Mouse (Mus musculus): ENCODE results near the gene Fgf13.

Gene Fgf13

GRCm38 (mm10) chrX:59567695-59568431 is at the start of gene Fgf13:
Gene Fgf13 (minus strand): TSS chrX:59568071.
- peak; percentile 8 to 11 for DNase-seq (ENCODE audit: low spot score in 2 of 2)

DNA sequence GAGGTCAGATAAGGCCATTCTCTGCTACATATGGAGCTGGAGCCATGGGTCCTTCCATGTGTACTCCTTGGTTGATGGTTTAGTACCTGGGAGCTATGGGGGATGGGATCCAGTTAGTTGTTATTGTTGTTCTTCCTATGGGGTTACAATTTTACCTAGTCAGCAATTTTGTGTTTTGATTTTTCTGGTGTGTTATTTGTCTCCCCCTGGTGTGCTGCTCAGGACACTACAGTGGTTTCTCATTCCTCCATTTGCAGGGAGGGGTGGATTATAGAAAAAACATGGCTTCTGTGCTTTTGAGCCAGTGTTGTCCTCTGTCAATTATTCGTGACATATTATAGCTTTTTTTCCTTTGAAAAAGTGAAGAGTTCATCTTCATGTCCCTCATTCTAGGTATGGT is 38.7 kb upstream of the Fgf13 start:
- DNase-seq (ENCODE audit: low spot score in 2 of 2): no peak

DNA sequence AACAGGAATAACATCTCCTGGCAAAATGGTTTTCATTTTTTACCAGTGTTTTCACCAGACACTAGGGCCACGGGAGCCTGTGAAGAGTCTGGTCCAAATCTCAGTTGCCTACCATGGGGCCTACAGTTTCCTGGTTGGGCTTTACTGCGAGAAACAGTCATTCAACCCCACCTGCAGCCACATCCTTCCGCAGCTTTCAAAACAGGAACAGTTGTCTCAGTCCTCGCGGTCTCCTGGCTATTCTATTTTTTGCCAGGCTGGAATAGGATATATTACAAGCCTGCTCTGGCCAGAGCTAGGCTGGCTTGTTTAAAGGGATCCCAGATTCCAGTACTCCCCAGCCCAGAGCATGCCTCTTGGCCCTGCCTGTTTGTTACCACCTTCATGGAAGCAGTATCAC is 21.2 kb upstream of the Fgf13 start:
- no peak for DNase-seq (ENCODE audit: low spot score in 2 of 2)

- no peak for DNase-seq (ENCODE audit: low spot score in 2 of 2)
These were observed 17.8 kb upstream of the Fgf13 start for GRCm38 (mm10) chrX:59585508-59586186.

DNA sequence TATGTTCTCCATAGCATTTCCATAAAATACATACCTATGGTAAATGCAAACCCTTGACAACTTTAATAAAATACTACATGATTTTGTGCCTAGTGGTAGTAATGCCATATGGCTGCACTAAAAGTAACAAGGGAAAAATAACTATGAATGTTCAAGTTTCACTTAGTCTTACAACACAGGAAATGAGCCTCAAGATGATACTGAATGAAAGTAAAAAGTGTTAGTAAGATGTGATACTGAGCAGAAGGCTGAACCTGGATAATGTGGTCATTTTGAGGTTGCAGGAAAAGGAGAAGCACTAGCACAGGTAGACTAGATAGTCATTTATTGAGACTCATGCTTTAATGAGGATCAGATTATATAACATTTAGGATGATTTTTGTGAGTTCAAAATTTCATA is 16.2 kb upstream of the Fgf13 start:
- DNase-seq (ENCODE audit: low spot score in 2 of 2): no peak

DNA sequence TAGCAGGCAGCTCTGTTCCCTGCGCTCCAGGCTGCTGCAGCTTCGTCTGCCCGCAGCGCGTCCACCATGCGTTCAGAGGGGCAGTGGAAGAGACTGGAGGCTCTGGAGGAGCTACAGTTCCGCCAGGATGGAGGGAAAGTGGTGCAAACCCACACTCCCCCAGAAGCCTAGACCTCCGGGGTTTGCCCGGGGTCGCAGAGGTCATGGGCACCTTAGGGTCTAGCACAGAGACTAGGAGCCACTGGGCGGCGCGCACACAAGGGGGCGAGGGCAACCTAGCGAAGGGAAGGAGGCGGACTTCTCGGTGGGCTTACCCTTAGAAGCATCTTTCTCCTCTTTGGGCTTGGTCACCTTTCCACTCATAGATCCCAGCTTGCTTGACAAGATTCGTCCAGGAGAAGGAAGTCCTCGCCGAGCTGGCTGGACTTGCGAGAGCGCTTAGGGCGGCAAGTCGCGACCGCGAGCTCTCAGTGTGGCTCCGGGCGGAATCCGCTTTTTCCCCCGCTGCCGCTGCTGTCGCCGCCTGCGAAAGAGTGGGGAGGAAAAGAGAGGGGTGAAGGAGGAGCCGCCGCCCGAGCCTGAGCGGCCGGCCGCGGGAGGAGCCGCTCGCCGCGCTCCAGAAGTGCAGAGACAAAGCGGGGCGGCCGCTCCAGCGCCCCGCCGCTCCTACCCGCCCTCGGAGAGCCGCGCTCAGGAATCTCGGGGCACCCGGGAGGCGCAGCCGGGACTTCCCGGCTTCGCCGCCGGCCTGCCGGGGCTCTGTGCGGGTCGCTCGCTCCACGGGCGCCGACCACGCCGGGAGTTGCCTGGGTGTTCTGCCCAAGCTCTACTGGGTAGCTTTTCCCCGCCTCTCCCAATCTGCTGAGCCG is 811 bp downstream of the Fgf13 start:
- DNase-seq (ENCODE audit: low spot score in 2 of 2): peak; percentile 5 to 17

DNA sequence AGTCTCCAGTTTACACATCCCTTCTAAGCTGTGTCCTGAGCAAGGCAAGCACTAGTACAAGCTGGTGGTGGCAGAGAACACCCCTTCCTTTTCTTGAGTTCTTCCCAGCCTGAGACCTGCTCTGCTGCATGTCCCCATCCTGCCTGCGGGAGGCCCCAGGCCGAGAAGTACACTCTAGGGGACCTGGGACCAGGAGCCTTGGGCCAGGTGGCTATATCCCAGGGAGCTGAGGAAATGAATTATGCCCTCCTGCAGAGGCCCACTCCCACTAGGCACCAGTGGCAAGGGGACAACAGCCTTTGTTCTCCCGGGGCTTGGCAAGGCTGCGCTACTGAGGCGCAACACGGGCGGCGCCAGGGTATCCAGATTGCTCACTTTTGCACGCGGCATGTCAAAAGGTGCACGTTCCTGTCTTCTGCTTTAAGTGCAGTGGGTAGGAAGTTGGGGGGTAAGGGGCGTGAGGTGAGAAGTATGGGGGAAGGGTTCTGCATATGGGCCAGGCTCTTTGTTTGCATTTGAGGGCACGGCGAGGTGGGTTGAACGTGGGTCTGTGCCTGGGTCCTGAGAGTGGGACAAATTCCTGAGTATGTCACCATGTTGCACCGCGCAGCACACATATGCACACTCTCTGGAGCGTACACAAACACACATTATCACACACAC is 1.7 kb downstream of the Fgf13 start:
- peak in 1 of 2 experiments; percentile 7 for DNase-seq (ENCODE audit: low spot score in 2 of 2)

- DNase-seq (ENCODE audit: low spot score in 2 of 2): no peak
These were observed 19.9 kb downstream of the Fgf13 start for GRCm38 (mm10) chrX:59547931-59548330.

GRCm38 (mm10) chrX:59508273-59508672 is 59.6 kb downstream of the Fgf13 start:
- no peak for DNase-seq (ENCODE audit: low spot score in 2 of 2)

- no peak for DNase-seq (ENCODE audit: low spot score in 2 of 2)
These were observed 74.5 kb downstream of the Fgf13 start for GRCm38 (mm10) chrX:59493388-59493787.

DNA sequence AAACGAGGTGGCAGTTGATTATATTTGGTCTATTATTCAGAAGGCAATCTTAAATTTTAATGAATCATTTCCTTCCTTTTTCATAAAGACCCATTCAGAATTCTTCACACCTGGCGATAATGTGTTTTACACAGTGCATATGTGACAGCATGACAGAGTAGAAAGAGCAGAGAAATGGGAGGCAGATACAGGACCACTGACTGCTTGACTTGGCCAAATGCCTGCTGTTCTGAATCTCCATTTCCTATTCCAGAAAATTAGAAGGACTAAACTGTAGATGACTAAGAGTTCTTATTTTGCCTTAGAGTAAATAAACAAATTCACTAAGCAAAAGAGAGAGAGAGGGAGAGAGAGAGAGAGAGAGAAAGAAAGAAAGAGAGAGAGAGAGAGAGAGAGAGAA is 82.4 kb downstream of the Fgf13 start:
- DNase-seq (ENCODE audit: low spot score in 2 of 2): no peak

DNA sequence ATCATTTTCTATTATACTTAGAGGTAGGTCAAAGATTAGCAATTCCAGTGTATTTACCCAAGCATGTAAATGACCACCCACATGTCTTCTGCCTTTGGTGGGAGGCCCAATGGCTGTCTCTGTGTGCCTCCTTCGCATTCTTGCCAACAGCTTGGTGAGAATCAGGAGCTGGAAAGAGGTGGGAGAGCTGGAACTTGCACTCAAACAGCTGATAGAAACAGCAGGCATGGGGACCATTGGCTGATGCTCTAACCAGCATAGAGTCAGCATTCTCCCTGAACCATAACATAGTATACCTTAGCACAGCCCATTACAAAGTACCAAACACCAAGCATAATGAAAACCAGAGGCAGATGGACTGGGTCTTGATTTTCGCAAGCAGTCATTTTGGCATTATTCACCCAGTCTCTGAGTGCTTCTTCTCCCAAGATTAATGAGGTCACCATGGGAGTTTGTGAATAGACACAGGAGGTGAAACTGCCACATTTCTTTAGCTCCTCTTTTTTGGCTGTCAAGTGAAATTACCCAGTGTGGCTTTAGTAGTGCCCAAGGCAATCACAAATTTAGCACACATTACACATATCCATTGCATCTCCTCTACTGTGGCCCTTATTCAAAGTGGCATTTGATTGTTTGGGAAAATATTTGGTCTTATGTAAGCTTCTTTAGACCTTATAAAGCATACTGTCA is 165.1 kb downstream of the Fgf13 start:
- DNase-seq (ENCODE audit: low spot score in 2 of 2): no peak

- DNase-seq (ENCODE audit: low spot score in 2 of 2): no peak
These were observed 276.9 kb downstream of the Fgf13 start for GRCm38 (mm10) chrX:59290916-59291411.

- no peak for DNase-seq (ENCODE audit: low spot score in 2 of 2)
These were observed 316.3 kb downstream of the Fgf13 start for GRCm38 (mm10) chrX:59251576-59251975.

GRCm38 (mm10) chrX:59243752-59244151 is 324.1 kb downstream of the Fgf13 start:
- no peak for DNase-seq (ENCODE audit: low spot score in 2 of 2)

- no peak for DNase-seq (ENCODE audit: low spot score in 2 of 2)
These were observed 324.7 kb downstream of the Fgf13 start for GRCm38 (mm10) chrX:59243176-59243575.

DNA sequence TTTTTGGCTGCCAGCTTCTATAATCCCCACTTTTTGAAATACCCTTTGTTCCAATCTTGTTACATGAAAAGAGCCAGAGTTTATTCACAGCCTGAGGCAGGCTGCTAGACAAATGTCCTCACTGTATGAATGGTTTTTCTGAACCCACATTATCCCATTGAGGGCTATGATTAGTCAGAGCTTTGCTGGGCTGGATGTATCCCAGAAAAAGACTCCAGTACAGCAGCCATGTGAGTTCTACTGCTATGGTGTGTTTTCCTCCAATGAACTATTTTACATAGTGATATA is 326.5 kb downstream of the Fgf13 start:
- no peak for DNase-seq (ENCODE audit: low spot score in 2 of 2)

DNA sequence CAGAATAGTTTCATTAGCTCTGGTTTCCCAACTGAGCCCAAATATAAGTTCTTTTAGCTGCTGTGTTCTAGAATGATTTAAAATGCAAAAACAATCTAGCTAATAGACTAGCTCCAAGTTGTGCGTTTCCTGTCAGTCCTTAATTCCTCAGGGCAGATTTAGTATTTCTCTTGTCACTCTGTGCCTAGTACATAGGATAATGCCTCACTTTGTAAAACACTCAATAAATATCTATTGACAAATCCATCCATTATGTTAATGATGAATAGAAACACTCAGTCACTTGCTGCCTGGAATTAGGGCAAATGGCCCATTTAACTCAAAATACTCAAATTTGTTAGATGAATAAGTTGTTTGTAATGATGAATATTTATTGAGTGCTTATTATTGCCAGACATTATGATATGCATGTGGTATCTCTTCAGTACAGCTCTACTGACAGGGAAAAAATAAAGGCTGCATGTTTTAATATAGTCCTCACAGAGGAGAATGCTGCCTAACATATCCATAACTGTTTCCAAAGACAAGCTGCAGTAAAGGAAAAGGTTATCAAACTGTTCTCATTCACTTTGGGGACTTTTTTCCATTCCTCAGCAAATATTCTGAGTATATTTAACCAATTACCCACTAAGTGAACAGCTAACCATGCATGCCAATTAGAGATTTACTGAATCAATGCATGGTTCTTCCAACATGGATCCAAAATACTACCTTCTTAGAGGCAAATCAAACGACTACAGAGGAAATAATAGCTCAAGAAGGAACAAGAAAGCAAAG is 327.0 kb downstream of the Fgf13 start:
- DNase-seq (ENCODE audit: low spot score in 2 of 2): no peak

DNA sequence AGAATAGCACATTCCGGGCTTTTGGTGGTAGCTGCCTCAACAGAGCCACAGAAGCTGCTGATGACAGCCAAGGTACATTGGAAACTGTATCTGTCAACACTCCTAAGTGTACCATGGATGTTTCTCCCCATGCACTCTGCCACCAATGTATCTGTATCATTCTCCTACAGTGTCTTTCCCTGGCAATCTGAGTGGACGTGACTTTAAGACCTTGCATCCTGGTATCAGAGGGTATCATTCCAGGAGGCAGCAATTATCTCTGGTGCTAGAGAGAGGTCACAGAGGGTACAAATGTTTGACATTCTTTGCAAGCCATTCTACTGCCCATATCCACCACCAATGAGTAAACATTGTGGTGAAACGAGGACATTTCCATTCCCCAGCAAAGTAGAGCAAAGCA is 347.2 kb downstream of the Fgf13 start:
- no peak for DNase-seq (ENCODE audit: low spot score in 2 of 2)

DNA sequence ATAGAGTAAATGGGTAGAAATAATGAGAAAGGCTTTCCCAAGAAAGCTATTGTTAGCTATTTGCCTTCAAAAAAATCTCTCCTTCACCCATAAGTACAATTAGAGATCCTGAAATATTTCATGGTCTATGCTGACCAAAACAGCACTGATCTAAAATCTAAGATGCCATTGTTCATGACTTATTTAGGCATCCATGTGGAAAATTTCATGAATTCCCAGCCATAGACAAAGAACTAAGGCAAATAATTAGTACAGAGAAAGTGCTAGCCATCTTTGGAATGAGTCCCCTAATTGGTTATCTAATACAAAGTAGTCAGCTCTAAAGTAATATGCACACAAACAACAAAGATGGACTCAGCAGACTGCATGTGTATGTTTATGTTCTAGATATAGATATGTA is 366.7 kb downstream of the Fgf13 start:
- no peak for DNase-seq (ENCODE audit: low spot score in 2 of 2)

- DNase-seq (ENCODE audit: low spot score in 2 of 2): no peak
These were observed 373.7 kb downstream of the Fgf13 start for GRCm38 (mm10) chrX:59194149-59194548.

All from frontal cortex, postnatal 14 days (tissue).